Mouse (Mus musculus): ENCODE measurements at regions not wholly inside any gene's neighbourhood (a gene's known extent, or its start where the extent isn't known, plus 50 kb on each side); places are given as distances from the start of the nearest gene placed in this dataset.
"Not testable (repeated sequence)": the region's sequence is repeated elsewhere in the genome, so short reads cannot be mapped to it uniquely, and the experiment has no call there.

GRCm38 (mm10) chr10:43669471-43669870 is 91.4 kb downstream of the Cd24a start:
- Histone ChIP-seq H3K9me3 (ENCODE audit: control insufficient read depth, low read length) (no peaks in the 10 kb centered on the region), H3K36me3 (ENCODE audit: control insufficient read depth, insufficient read depth, low read length) (no peaks in the 10 kb centered on the region), H3K4me3 (ENCODE audit: low read length) (no peak overlapping the region), H3K9ac (ENCODE audit: low read depth, low read length) (no peak overlapping the region), H3K4me2 (ENCODE audit: low read length) (no peak overlapping the region), H3K27ac (ENCODE audit: low read depth, low read length) (no peak overlapping the region), H3K4me1 (ENCODE audit: control insufficient read depth, insufficient read depth, low read depth, low read length) (no peaks in the 10 kb centered on the region), H3K27me3 (replicated peaks; ENCODE audit: control insufficient read depth, insufficient read depth, low read length) (no peaks in the 10 kb centered on the region)
- no peak for ATAC-seq
- 79% methylated on average over 5 of the region's 5 CpGs for WGBS

DNA sequence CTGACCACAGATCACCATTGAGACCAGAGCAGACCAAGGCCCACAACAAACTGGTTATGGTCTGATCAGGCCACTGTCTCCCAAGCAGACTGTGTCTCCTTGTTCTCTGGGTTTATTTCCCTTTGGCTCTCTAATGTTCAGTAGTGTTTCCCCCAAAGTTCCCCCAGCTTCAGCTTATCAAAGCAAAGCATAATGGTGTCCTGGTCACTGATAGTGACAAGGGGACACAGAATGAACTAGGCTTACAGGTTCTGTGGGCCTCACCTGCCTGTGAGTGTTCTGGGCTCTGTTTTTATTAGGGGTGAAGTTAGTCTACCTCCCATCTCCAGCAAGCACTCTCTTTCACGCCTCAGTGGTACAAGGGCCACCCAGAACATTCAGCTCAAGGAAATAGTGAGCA is 92.7 kb downstream of the Cd24a start:
- H3K9me3 ChIP-seq (ENCODE audit: control insufficient read depth, low read length), result no peaks in the 10 kb centered on the region
- no peaks in the 10 kb centered on the region for H3K27me3 ChIP-seq (replicated peaks; ENCODE audit: control insufficient read depth, insufficient read depth, low read length)
- no peaks in the 10 kb centered on the region for H3K4me1 ChIP-seq (ENCODE audit: control insufficient read depth, insufficient read depth, low read depth, low read length)
- H3K4me2 ChIP-seq (ENCODE audit: low read length), result no peak overlapping the region
- H3K9ac ChIP-seq (ENCODE audit: low read depth, low read length), result no peak overlapping the region
- H3K27ac ChIP-seq (ENCODE audit: low read depth, low read length), result no peak overlapping the region
- H3K4me3 ChIP-seq (ENCODE audit: low read length), result no peak overlapping the region
- WGBS, result 89% methylated on average over 1 of the region's 1 CpGs
- H3K36me3 ChIP-seq (ENCODE audit: control insufficient read depth, insufficient read depth, low read length), result no peaks in the 10 kb centered on the region
- ATAC-seq, result no peak

GRCm38 (mm10) chr10:43671785-43672184 is 93.7 kb downstream of the Cd24a start:
- Histone ChIP-seq H3K4me2 (ENCODE audit: low read length) (no peak overlapping the region), H3K9ac (ENCODE audit: low read depth, low read length) (no peak overlapping the region), H3K27ac (ENCODE audit: low read depth, low read length) (no peak overlapping the region), H3K27me3 (replicated peaks; ENCODE audit: control insufficient read depth, insufficient read depth, low read length) (no peaks in the 10 kb centered on the region), H3K4me1 (ENCODE audit: control insufficient read depth, insufficient read depth, low read depth, low read length) (no peaks in the 10 kb centered on the region), H3K9me3 (ENCODE audit: control insufficient read depth, low read length) (no peaks in the 10 kb centered on the region), H3K4me3 (ENCODE audit: low read length) (no peak overlapping the region), H3K36me3 (ENCODE audit: control insufficient read depth, insufficient read depth, low read length) (no peaks in the 10 kb centered on the region)
- 84% methylated on average over 3 of the region's 3 CpGs for WGBS
- ATAC-seq, result no peak

- Histone ChIP-seq H3K4me1 (ENCODE audit: control insufficient read depth, insufficient read depth, low read depth, low read length) (no peaks in the 10 kb centered on the region), H3K9me3 (ENCODE audit: control insufficient read depth, low read length) (no peaks in the 10 kb centered on the region), H3K4me2 (ENCODE audit: low read length) (no peak overlapping the region), H3K9ac (ENCODE audit: low read depth, low read length) (no peak overlapping the region), H3K36me3 (ENCODE audit: control insufficient read depth, insufficient read depth, low read length) (no peaks in the 10 kb centered on the region), H3K4me3 (ENCODE audit: low read length) (no peak overlapping the region), H3K27ac (ENCODE audit: low read depth, low read length) (no peak overlapping the region), H3K27me3 (replicated peaks; ENCODE audit: control insufficient read depth, insufficient read depth, low read length) (no peaks in the 10 kb centered on the region)
- 45% methylated on average over 6 of the region's 6 CpGs for WGBS
- ATAC-seq, result no peak
Measured at GRCm38 (mm10) chr10:43672490-43672889, 94.4 kb downstream of the Cd24a start.

DNA sequence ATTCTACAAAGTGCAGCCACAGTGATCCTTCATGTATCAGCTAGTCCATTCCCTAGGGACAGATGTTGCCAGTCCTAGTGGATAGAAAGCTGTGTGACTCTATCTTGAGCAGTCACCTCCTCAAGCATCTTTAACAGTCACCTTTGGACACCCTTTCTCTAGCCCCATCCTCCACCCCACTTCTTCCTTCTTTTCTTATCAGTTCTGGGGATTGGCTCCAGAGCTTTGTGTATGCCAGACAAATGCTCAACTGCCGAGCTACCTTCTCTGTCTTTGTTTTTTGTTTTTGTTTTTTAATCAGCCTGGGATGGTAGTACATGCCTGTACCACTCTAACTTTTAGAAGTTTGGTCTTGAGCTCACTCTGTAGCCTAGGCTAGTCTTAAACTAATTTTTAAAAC is 96.7 kb downstream of the Cd24a start:
- Histone ChIP-seq H3K9ac (ENCODE audit: low read depth, low read length) (no peak overlapping the region), H3K4me1 (ENCODE audit: control insufficient read depth, insufficient read depth, low read depth, low read length) (no peaks in the 10 kb centered on the region), H3K4me3 (ENCODE audit: low read length) (no peak overlapping the region), H3K27me3 (replicated peaks; ENCODE audit: control insufficient read depth, insufficient read depth, low read length) (no peaks in the 10 kb centered on the region), H3K9me3 (ENCODE audit: control insufficient read depth, low read length) (no peaks in the 10 kb centered on the region), H3K36me3 (ENCODE audit: control insufficient read depth, insufficient read depth, low read length) (no peaks in the 10 kb centered on the region), H3K4me2 (ENCODE audit: low read length) (no peak overlapping the region), H3K27ac (ENCODE audit: low read depth, low read length) (no peak overlapping the region)
- no peak for ATAC-seq
- WGBS, result 70% methylated on average over 1 of the region's 1 CpGs

DNA sequence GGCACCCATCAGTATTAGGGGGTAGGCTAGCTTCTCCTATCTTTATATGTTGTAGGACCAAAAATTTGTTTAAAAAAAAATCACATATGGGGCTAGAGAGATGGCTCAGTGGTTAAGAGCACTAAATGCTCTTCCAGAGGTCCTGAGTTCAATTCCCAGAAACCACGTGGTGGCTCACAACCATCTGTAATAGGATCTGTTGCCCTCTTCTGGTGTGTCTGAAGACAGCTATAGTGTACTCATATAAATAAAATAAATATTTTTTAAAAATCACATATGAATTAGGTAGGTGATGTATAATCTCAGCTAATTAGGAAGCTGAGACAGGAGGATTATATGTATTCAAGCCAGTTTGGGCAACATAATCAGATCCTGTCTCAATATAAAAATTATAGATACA is 97.4 kb downstream of the Cd24a start:
- not testable (repeated sequence) for H3K4me1 ChIP-seq (ENCODE audit: control insufficient read depth, insufficient read depth, low read depth, low read length); H3K4me2 ChIP-seq (ENCODE audit: low read length)
- WGBS, result 72% methylated on average over 1 of the region's 1 CpGs

GRCm38 (mm10) chr10:43676289-43676688 is 98.2 kb downstream of the Cd24a start:
- Histone ChIP-seq H3K9ac (ENCODE audit: low read depth, low read length) (no peak overlapping the region), H3K27ac (ENCODE audit: low read depth, low read length) (no peak overlapping the region), H3K9me3 (ENCODE audit: control insufficient read depth, low read length) (no peaks in the 10 kb centered on the region), H3K36me3 (ENCODE audit: control insufficient read depth, insufficient read depth, low read length) (no peaks in the 10 kb centered on the region), H3K4me2 (ENCODE audit: low read length) (no peak overlapping the region), H3K4me1 (ENCODE audit: control insufficient read depth, insufficient read depth, low read depth, low read length) (no peaks in the 10 kb centered on the region), H3K4me3 (ENCODE audit: low read length) (no peak overlapping the region), H3K27me3 (replicated peaks; ENCODE audit: control insufficient read depth, insufficient read depth, low read length) (no peaks in the 10 kb centered on the region)
- ATAC-seq, result no peak
- 80% methylated on average over 5 of the region's 5 CpGs for whole genome bisulfite sequencing

More for the DNA sequence above, 97.4 kb downstream of the Cd24a start:
- H3K4me3 ChIP-seq (ENCODE audit: low read length); H3K27ac ChIP-seq (ENCODE audit: low read depth, low read length); H3K9ac ChIP-seq (ENCODE audit: low read depth, low read length); ATAC-seq; H3K36me3 ChIP-seq (ENCODE audit: control insufficient read depth, insufficient read depth, low read length); H3K27me3 ChIP-seq (replicated peaks; ENCODE audit: control insufficient read depth, insufficient read depth, low read length); H3K9me3 ChIP-seq (ENCODE audit: control insufficient read depth, low read length): not testable (repeated sequence)

GRCm38 (mm10) chr10:43684247-43685033 is 106.4 kb downstream of the Cd24a start:
- no peak overlapping the region for H3K27ac ChIP-seq (ENCODE audit: low read depth, low read length)
- H3K4me2 ChIP-seq (ENCODE audit: low read length), result no peak overlapping the region
- no peak for ATAC-seq
- H3K27me3 ChIP-seq (replicated peaks; ENCODE audit: control insufficient read depth, insufficient read depth, low read length), result no peaks in the 10 kb centered on the region
- WGBS, result 41% methylated on average over 12 of the region's 12 CpGs
- no peak overlapping the region for H3K4me3 ChIP-seq (ENCODE audit: low read length)
- H3K4me1 ChIP-seq (ENCODE audit: control insufficient read depth, insufficient read depth, low read depth, low read length), result no peaks in the 10 kb centered on the region; the same call in 1 of the 2 replicates
- no peaks in the 10 kb centered on the region for H3K9me3 ChIP-seq (ENCODE audit: control insufficient read depth, low read length)
- H3K36me3 ChIP-seq (ENCODE audit: control insufficient read depth, insufficient read depth, low read length), result no peaks in the 10 kb centered on the region
- no peak overlapping the region for H3K9ac ChIP-seq (ENCODE audit: low read depth, low read length)

DNA sequence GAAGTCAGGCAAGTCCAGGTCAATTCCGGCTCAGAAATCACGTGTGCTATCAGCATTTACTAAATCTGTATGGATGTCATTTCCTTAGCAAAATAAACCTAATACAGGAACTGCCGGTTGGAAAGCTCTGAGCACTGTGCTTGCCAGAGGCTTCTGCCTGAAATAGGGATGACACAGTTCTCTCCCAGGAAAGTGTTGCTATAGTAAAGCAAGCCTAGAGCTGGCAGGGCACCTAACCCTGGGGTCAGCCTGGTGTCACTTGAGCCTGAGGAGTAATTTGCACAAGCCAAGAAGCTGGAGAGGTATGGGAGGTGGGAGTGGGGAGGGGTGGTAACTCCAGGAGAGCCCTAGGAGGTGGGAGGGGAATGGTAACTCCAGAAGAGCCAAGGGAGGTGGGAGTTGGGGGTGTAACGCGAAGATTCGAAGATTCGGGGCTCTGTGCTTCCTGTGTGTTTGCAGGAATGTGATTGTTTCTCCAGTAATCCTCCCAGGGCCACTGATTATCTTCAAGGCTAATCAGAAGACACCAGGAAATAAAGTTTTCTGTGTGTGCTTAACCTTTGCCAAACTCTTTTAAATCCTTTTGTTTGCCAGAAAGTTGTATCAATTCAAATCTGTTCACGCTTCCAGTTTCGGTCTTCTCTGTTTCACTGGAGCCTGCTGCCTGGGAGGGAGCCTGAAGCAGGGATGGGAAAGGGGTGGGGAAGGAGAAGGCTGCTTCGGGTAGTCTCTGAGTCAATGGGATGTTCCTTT is 111.3 kb downstream of the Cd24a start:
- no peak overlapping the region for H3K27ac ChIP-seq (ENCODE audit: low read depth, low read length)
- no peaks in the 10 kb centered on the region; the same call in 1 of the 2 replicates for H3K4me1 ChIP-seq (ENCODE audit: control insufficient read depth, insufficient read depth, low read depth, low read length)
- no peaks in the 10 kb centered on the region for H3K9me3 ChIP-seq (ENCODE audit: control insufficient read depth, low read length)
- no peak overlapping the region for H3K9ac ChIP-seq (ENCODE audit: low read depth, low read length)
- no peak overlapping the region for H3K4me3 ChIP-seq (ENCODE audit: low read length)
- ATAC-seq, result no peak
- H3K27me3 ChIP-seq (replicated peaks; ENCODE audit: control insufficient read depth, insufficient read depth, low read length), result no peaks in the 10 kb centered on the region
- no peak overlapping the region for H3K4me2 ChIP-seq (ENCODE audit: low read length)
- no peaks in the 10 kb centered on the region for H3K36me3 ChIP-seq (ENCODE audit: control insufficient read depth, insufficient read depth, low read length)
- 30% methylated on average over 10 of the region's 10 CpGs for WGBS

All from hindbrain, embryonic 16.5 days (tissue).